In the genomic region with DNA sequence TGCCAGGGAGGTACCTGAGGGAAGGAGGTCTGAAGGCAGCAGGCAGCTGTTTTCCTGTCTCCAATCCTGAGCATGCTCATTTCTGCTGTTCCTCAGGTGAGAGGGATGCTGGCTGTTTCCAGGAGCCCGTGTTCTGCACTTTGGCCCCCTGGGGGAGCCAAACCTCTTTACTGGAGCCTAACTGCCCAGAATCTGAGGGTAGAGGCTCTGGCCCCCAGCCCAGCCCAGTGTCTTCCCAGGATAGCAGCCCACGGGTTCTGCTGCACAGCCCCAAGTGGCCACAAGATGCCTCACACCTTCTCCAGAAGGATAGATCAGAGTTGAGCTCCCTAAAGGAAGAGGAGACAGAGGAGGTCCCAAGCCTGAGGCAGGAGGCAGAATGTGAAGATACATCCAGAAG, we compare ENCODE assay signal across 17 mouse cellular contexts. TPM values are rescaled to one million over a fixed set of nuclear protein-coding genes. Genes with fewer than 3 reads are reported as not detected.
DNase-seq lines count a peak whose midpoint lies in the region; ATAC-seq and TF ChIP-seq lines count a peak whose summit lies in the region.
"Had no signal": no experiment of that assay in that cellular context is flagged by ENCODE, and none has a peak within 500 bp of the region (broad histone marks: within the 10 kb centered on the region; RNA-seq: fewer than 3 reads in every experiment).

No protein-coding gene starts in this region.

- TF ChIP-seq CTCF in layer of hippocampus, adult 2 months (conservative IDR thresholded peaks at IDR 0.05) = peak; percentile 17; the same call in 1 of the 2 replicates

- H3K4me3 ChIP-seq in layer of hippocampus, adult 2 months = no peak overlapping the region
- H3K4me3 ChIP-seq: forebrain, embryonic 12.5 days; heart, embryonic 15.5 days; limb, embryonic 13.5 days had no signal

- no peak for DNase-seq in layer of hippocampus, adult 2 months (ENCODE audit: low spot score in 2 of 2)
- no peak for DNase-seq in layer of hippocampus, postnatal 14 days (ENCODE audit: low spot score in 2 of 2)
- DNase-seq in urinary bladder, adult 2 months (ENCODE audit: low spot score) = peak; percentile 15
- no peak for DNase-seq in urinary bladder, postnatal 36 days (ENCODE audit: low spot score in 2 of 2)
- no peak for DNase-seq in right cerebral cortex, postnatal 4 days
- DNase-seq in kidney, postnatal 36 days = no peak
- DNase-seq: adrenal gland, postnatal 36 days; cerebellum, adult 18-20 months; cerebellum, postnatal 25 days; gastrocnemius, postnatal 14 days; kidney, adult 9 months; lung, adult 2 months had no signal

- H3K27ac ChIP-seq in layer of hippocampus, adult 2 months = no peak overlapping the region
- H3K27ac ChIP-seq: forebrain, embryonic 12.5 days; heart, embryonic 15.5 days; hindbrain, postnatal 0 days; limb, embryonic 13.5 days had no signal

- ATAC-seq in common myeloid progenitor, adult 5-6 weeks (replicated peaks; ENCODE audit: low read depth, poor library complexity, severe bottlenecking) = 0 out of 2 replicates have a peak, but pooled peaks have one; percentile 41
- ATAC-seq: hindbrain, postnatal 0 days had no signal

RNA-seq across cellular contexts. Expression of a gene that starts 29.7 kb away (rescaled TPM):
- total RNA-seq in layer of hippocampus, adult 2 months (2021) = 1 to 10 TPM in 1 of 2 experiments, under 1 TPM in 1; 0.64 to 1.3 TPM
- total RNA-seq in layer of hippocampus, postnatal 14 days (2021) = 1 to 10 TPM; 1.2 to 1.8 TPM
- polyA plus RNA-seq in urinary bladder, adult 2 months (2012; rRNA removed) = 17.9 and 22.3 TPM in 2 replicates
- total RNA-seq in common myeloid progenitor, adult 5-6 weeks (2017) = 58.1 and 59.1 TPM in 2 replicates

Comparison
In these comparisons a context has a peak if more than half of its experiments do, and no peak if none do; other contexts are left out.
1. RNA of a gene that starts 29.7 kb away (total RNA-seq): 58.1 to 59.1 TPM in common myeloid progenitor, adult 5-6 weeks; 1.2 to 1.8 TPM in layer of hippocampus, postnatal 14 days and 0.64 to 1.3 TPM in layer of hippocampus, adult 2 months; every median in the first group is over 10 times any median in the second.